Mouse (Mus musculus): ENCODE results near the gene Elavl3.

- no peak for TF ChIP-seq CEBPB (IDR thresholded peaks at IDR 0.05; ENCODE audit: insufficient read depth, poor library complexity, severe bottlenecking)
- TF ChIP-seq POLR2A (IDR thresholded peaks at IDR 0.05; ENCODE audit: insufficient read length, low read depth), result no peak
- no peak for TF ChIP-seq POLR2AphosphoS2 (IDR thresholded peaks at IDR 0.05; ENCODE audit: insufficient read length, low read depth)
- TF ChIP-seq E2F4 (IDR thresholded peaks at IDR 0.05; ENCODE audit: insufficient read depth), result no peak
- no peak for TF ChIP-seq TCF12 (IDR thresholded peaks at IDR 0.05; ENCODE audit: insufficient read depth, poor library complexity, severe bottlenecking)
- TF ChIP-seq USF1 (IDR thresholded peaks at IDR 0.05; ENCODE audit: low read depth), result no peak
- no peak for TF ChIP-seq TCF3 (IDR thresholded peaks at IDR 0.05; ENCODE audit: insufficient read length, low read depth)
- no peak for TF ChIP-seq MAX (IDR thresholded peaks at IDR 0.05; ENCODE audit: low read depth)
- no peak for TF ChIP-seq MYOG (IDR thresholded peaks at IDR 0.05; ENCODE audit: control insufficient read depth in 1 of 3, insufficient read depth in 1 of 3, insufficient read length in 2 of 3, low read depth in 2 of 3)
- no peak for TF ChIP-seq MYOD1 (IDR thresholded peaks at IDR 0.05; ENCODE audit: control insufficient read depth in 1 of 3, insufficient read length in 2 of 3, low read depth in 2 of 3)
- no peak for TF ChIP-seq SRF (IDR thresholded peaks at IDR 0.05; ENCODE audit: control insufficient read depth, insufficient read length, low read depth)
Measured at GRCm38 (mm10) chr9:22051161-22051957, 464 bp downstream of the Elavl3 start.

Measured in myocyte (in vitro differentiated cells).